8 mouse cellular contexts compared by ENCODE assay signal in genomic region chr2:122243671-122244131, GRCm38 (mm10). TPM values are rescaled to one million over a fixed set of nuclear protein-coding genes. Genes with fewer than 3 reads are reported as not detected.
DNase-seq lines count a peak whose midpoint lies in the region; ATAC-seq lines count a peak whose summit lies in the region.

No protein-coding gene starts in this region.

- DNase-seq in ZHBTc4 (ENCODE audit: low read depth, low spot score), result peak; percentile 87
- peak; percentile 40 to 72 for DNase-seq in cerebellum, postnatal 4 days (ENCODE audit: low spot score in 2 of 2)
- peak; percentile 59 for DNase-seq in gastrocnemius, postnatal 14 days
- DNase-seq in induced T-regulatory cell, adult 2 months (ENCODE audit: low read depth), result peak; percentile 81
- DNase-seq in left cerebral cortex, adult 8-10 months (ENCODE audit: low spot score in 2 of 2), result peak; percentile 47
- peak; percentile 76 to 82 for DNase-seq in right cerebral cortex, postnatal 10 days (ENCODE audit: low spot score in 2 of 2)
- DNase-seq in urinary bladder, postnatal 4 days (ENCODE audit: low spot score in 2 of 2), result peak; percentile 59 to 71

- intact Hi-C loops in gastrocnemius, postnatal 14 days (cut with DNase I; ENCODE audit: low total_unique reads), result loop anchor here (2.0 kb wide), 1 partner anchor 49 kb away; no protein-coding TSS in a partner anchor

- ATAC-seq in megakaryocyte progenitor cell, adult 5-6 weeks (replicated peaks; ENCODE audit: poor library complexity), result peak; percentile 99

RNA-seq across cellular contexts. Expression of gene Sord, which starts 9.2 kb away (rescaled TPM):
- 10 to 100 TPM; 16.9 TPM for total RNA-seq in gastrocnemius, postnatal 14 days (2021)
- 10 to 100 TPM; 23.7 to 26.5 (median 24.5) TPM for total RNA-seq in left cerebral cortex, adult 8-10 months (2022)
- total RNA-seq in megakaryocyte progenitor cell, adult 5-6 weeks (2015), result 56.2 and 64.7 TPM in 2 replicates
- total RNA-seq in megakaryocyte progenitor cell, adult 5-6 weeks (2017), result 64.8 and 71.9 TPM in 2 replicates

RNA-seq across cellular contexts. Expression of gene Duox2, which starts 54.5 kb away (rescaled TPM):
- under 1 TPM; 0.13 to 0.18 TPM for total RNA-seq in gastrocnemius, postnatal 14 days (2021)
- total RNA-seq in left cerebral cortex, adult 8-10 months (2022), result under 1 TPM in 1 of 4 experiments, not detected in 3; 0.09 TPM
- not detected in 2 replicates for total RNA-seq in megakaryocyte progenitor cell, adult 5-6 weeks (2015)
- total RNA-seq in megakaryocyte progenitor cell, adult 5-6 weeks (2017), result not detected in 2 replicates

RNA-seq across cellular contexts. Expression of gene Duoxa2, which starts 55.0 kb away (rescaled TPM):
- total RNA-seq in gastrocnemius, postnatal 14 days (2021), result not detected
- not detected for total RNA-seq in left cerebral cortex, adult 8-10 months (2022)
- total RNA-seq in megakaryocyte progenitor cell, adult 5-6 weeks (2015), result not detected in 2 replicates
- not detected in 2 replicates for total RNA-seq in megakaryocyte progenitor cell, adult 5-6 weeks (2017)

RNA-seq across cellular contexts. Expression of gene Terb2, which starts 57.6 kb away (rescaled TPM):
- total RNA-seq in gastrocnemius, postnatal 14 days (2021), result not detected
- total RNA-seq in left cerebral cortex, adult 8-10 months (2022), result not detected
- total RNA-seq in megakaryocyte progenitor cell, adult 5-6 weeks (2015), result not detected in 2 replicates
- not detected in 2 replicates for total RNA-seq in megakaryocyte progenitor cell, adult 5-6 weeks (2017)

RNA-seq across cellular contexts. Expression of gene Patl2, which starts 57.7 kb away (rescaled TPM):
- total RNA-seq in gastrocnemius, postnatal 14 days (2021), result not detected
- total RNA-seq in left cerebral cortex, adult 8-10 months (2022), result under 1 TPM in 1 of 4 experiments, not detected in 3; 0.16 TPM
- total RNA-seq in megakaryocyte progenitor cell, adult 5-6 weeks (2015), result 0.05 TPM in 1 of 2 replicates, not detected in the other
- total RNA-seq in megakaryocyte progenitor cell, adult 5-6 weeks (2017), result 0.07 TPM in 1 of 2 replicates, not detected in the other

Comparison
In these comparisons a context has a peak if more than half of its experiments do, and no peak if none do; other contexts are left out.
1. Peak in every context shown above with its lines: DNase-seq and ATAC-seq.